Mouse (Mus musculus) erythroblast, embryonic 14.5 days (primary cell): ENCODE data around the gene Nmnat3.

ENCODE experiments used
- GATA1 ChIP-seq: IDR thresholded peaks from 2 replicates; pipeline ENCODE4 v1.6.1; 2012; ENCODE audit warnings: low read length, inconsistent platforms, mixed read lengths
- TAL1 ChIP-seq: IDR thresholded peaks from 3 replicates; pipeline ENCODE4 v1.6.1; 2012; ENCODE audit warnings: low read length, inconsistent platforms, mixed read lengths

GRCm38 (mm10) chr9:98375329-98376170, 88.3 kb downstream of the Nmnat3 start:
- TF ChIP-seq GATA1 (no peak), TAL1 (no peak)
